Mouse (Mus musculus) limb, embryonic 13.5 days (tissue): ENCODE measurements around the gene Mex3d. TPM values are rescaled to one million over a fixed set of nuclear protein-coding genes. Genes with fewer than 3 reads are reported as not detected.

Experiments
- ATAC-seq: fragments of 200-750 bp; cut with Nextera tagmentation; 2 replicates; pipeline ENCODE4 v1.8.0; 2017; ENCODE audit warnings: low read depth, moderate number of reproducible peaks, moderate TSS enrichment; ENCODE audit not compliant: low FRiP score
- H3K27ac ChIP-seq: fragments of 300-500 bp; sonication (generic); 2 replicates; pipeline ENCODE4 v1.5.1; 2015; ENCODE audit warnings: inconsistent platforms, mild to moderate bottlenecking, moderate library complexity
- H3K27me3 ChIP-seq: fragments of 300-500 bp; sonication (generic); 2 replicates; pipeline ENCODE4 v1.6.1; 2015; ENCODE audit warnings: mild to moderate bottlenecking, inconsistent platforms
- H3K36me3 ChIP-seq: fragments of 300-500 bp; sonication (generic); 2 replicates; pipeline ENCODE4 v1.6.1; 2015; ENCODE audit warnings: inconsistent platforms, mild to moderate bottlenecking, moderate library complexity
- H3K4me1 ChIP-seq: fragments of 300-500 bp; sonication (generic); 2 replicates; pipeline ENCODE4 v1.6.1; 2015; ENCODE audit warnings: inconsistent platforms
- H3K4me2 ChIP-seq: fragments of 300-500 bp; sonication (generic); replicated peaks from 2 replicates; pipeline ENCODE4 v1.6.1; 2015; ENCODE audit warnings: inconsistent platforms, mild to moderate bottlenecking, moderate library complexity
- H3K4me3 ChIP-seq: fragments of 300-500 bp; sonication (generic); 2 replicates; pipeline ENCODE4 v1.5.1; 2015; ENCODE audit warnings: moderate library complexity, mild to moderate bottlenecking, inconsistent platforms
- H3K9ac ChIP-seq: fragments of 300-500 bp; sonication (generic); 2 replicates; pipeline ENCODE4 v1.6.1; 2015; ENCODE audit warnings: mild to moderate bottlenecking, inconsistent platforms
- H3K9me3 ChIP-seq: fragments of 300-500 bp; sonication (generic); 2 replicates; pipeline ENCODE4 v1.6.1; 2016; ENCODE audit warnings: inconsistent platforms
- WGBS: fragments of 180-500 bp; shearing (Covaris S2); methylation state at CpG from one replicate; pipeline ENCODE4 v1.1.7; 2015; 5-methylcytosine and 5-hydroxymethylcytosine counted together
- polyA plus RNA-seq: library from polyadenylated mRNA; unstranded; fragments of >200 nt; fragmentation: Nextera tagmentation; extraction: Ambion mirVana; gene quantifications from 2 replicates; pipeline ENCODE4 v1.2.1, GENCODE M21; 2015

Gene Mex3d
- polyA plus RNA-seq, 1 experiment from 2014 or later = 9.2 TPM

- 26% methylated on average over 6 of the region's 6 CpGs for WGBS
- Histone ChIP-seq H3K27me3 (peaks cover 54% of the 10 kb centered on the region), H3K9ac (no peak overlapping the region), H3K4me3 (no peak overlapping the region), H3K27ac (no peak overlapping the region), H3K36me3 (no peaks in the 10 kb centered on the region), H3K4me1 (no peaks in the 10 kb centered on the region), H3K4me2 (no peak overlapping the region), H3K9me3 (peaks cover 4% of the 10 kb centered on the region; the same call in 1 of the 2 replicates)
- no peak for ATAC-seq
Observed at GRCm38 (mm10) chr10:80363734-80364133, 23.7 kb downstream of the Mex3d start.

- Histone ChIP-seq H3K27ac (no peak overlapping the region), H3K36me3 (no peaks in the 10 kb centered on the region), H3K4me1 (peaks cover 22% of the 10 kb centered on the region), H3K9ac (peak overlapping the region; percentile 36; the same call in 1 of the 2 replicates), H3K27me3 (peaks cover 90% of the 10 kb centered on the region), H3K4me3 (peak overlapping the region; percentile 44), H3K4me2 (peak overlapping the region; percentile 60), H3K9me3 (no peaks in the 10 kb centered on the region)
- 8% methylated on average over 31 of the region's 31 CpGs for WGBS
- ATAC-seq = no peak
Observed at GRCm38 (mm10) chr10:80357994-80358639, 29.3 kb downstream of the Mex3d start.

- Histone ChIP-seq H3K9me3 (no peaks in the 10 kb centered on the region), H3K36me3 (no peaks in the 10 kb centered on the region), H3K27me3 (peaks cover 90% of the 10 kb centered on the region), H3K9ac (no peak overlapping the region), H3K4me1 (peaks cover 22% of the 10 kb centered on the region), H3K4me3 (peak overlapping the region; percentile 44), H3K4me2 (peak overlapping the region; percentile 76), H3K27ac (no peak overlapping the region)
- ATAC-seq = no peak; the same call in 1 of the 2 replicates
- 35% methylated on average over 7 of the region's 7 CpGs for WGBS
Observed at GRCm38 (mm10) chr10:80357336-80357735, 30.1 kb downstream of the Mex3d start.

GRCm38 (mm10) chr10:80356737-80357136 lies 30.7 kb downstream of the Mex3d start:
- peak overlapping the region; percentile 46 for H3K9ac ChIP-seq
- no peak overlapping the region for H3K27ac ChIP-seq
- H3K27me3 ChIP-seq = peaks cover 96% of the 10 kb centered on the region
- ATAC-seq = no peak
- WGBS = 1% methylated on average over 34 of the region's 34 CpGs
- peaks cover 22% of the 10 kb centered on the region for H3K4me1 ChIP-seq
- H3K36me3 ChIP-seq = no peaks in the 10 kb centered on the region
- H3K4me3 ChIP-seq = peak overlapping the region; percentile 44
- H3K9me3 ChIP-seq = no peaks in the 10 kb centered on the region
- peak overlapping the region; percentile 76 for H3K4me2 ChIP-seq

- Histone ChIP-seq H3K27me3 (peaks cover 100% of the 10 kb centered on the region), H3K4me2 (peak within 1 kb of the TSS; percentile 76), H3K9me3 (no peaks in the 10 kb centered on the region), H3K27ac (no peak within 1 kb of the TSS), H3K9ac (peak within 1 kb of the TSS; percentile 46), H3K36me3 (no peaks in the 10 kb centered on the region), H3K4me1 (peaks cover 22% of the 10 kb centered on the region), H3K4me3 (peak within 1 kb of the TSS; percentile 44)
- WGBS = under 1% methylated on average over 52 of the region's 53 CpGs
- no peak for ATAC-seq
Observed at GRCm38 (mm10) chr10:80356001-80356682, 31.3 kb downstream of the Mex3d start, which contains the start of gene Plk5. Gene Plk5 (plus strand): TSS chr10:80356459.

GRCm38 (mm10) chr10:80355431-80355830 lies 32.0 kb downstream of the Mex3d start:
- Histone ChIP-seq H3K27ac (no peak overlapping the region), H3K9me3 (no peaks in the 10 kb centered on the region), H3K4me2 (no peak overlapping the region; the same call in 1 of the 2 replicates), H3K9ac (no peak overlapping the region), H3K36me3 (no peaks in the 10 kb centered on the region), H3K4me3 (peak overlapping the region; percentile 44; the same call in 1 of the 2 replicates), H3K27me3 (peaks cover 100% of the 10 kb centered on the region), H3K4me1 (peaks cover 22% of the 10 kb centered on the region)
- 5% methylated on average over 9 of the region's 9 CpGs for WGBS
- no peak for ATAC-seq

GRCm38 (mm10) chr10:80352727-80353126 lies 34.7 kb downstream of the Mex3d start:
- Histone ChIP-seq H3K4me2 (no peak overlapping the region), H3K36me3 (no peaks in the 10 kb centered on the region), H3K4me1 (peaks cover 35% of the 10 kb centered on the region), H3K9me3 (no peaks in the 10 kb centered on the region), H3K27ac (no peak overlapping the region), H3K27me3 (peaks cover 100% of the 10 kb centered on the region), H3K4me3 (no peak overlapping the region), H3K9ac (no peak overlapping the region; the same call in 1 of the 2 replicates)
- ATAC-seq = no peak
- 65% methylated on average over 8 of the region's 8 CpGs for WGBS

GRCm38 (mm10) chr10:80351896-80352295 lies 35.6 kb downstream of the Mex3d start:
- no peak overlapping the region for H3K4me2 ChIP-seq
- no peaks in the 10 kb centered on the region for H3K9me3 ChIP-seq
- no peak overlapping the region for H3K4me3 ChIP-seq
- H3K9ac ChIP-seq = no peak overlapping the region
- no peak overlapping the region for H3K27ac ChIP-seq
- peaks cover 30% of the 10 kb centered on the region for H3K4me1 ChIP-seq
- peaks cover 100% of the 10 kb centered on the region for H3K27me3 ChIP-seq
- no peaks in the 10 kb centered on the region for H3K36me3 ChIP-seq
- no peak for ATAC-seq
- WGBS = 34% methylated on average over 11 of the region's 11 CpGs

GRCm38 (mm10) chr10:80350292-80350691 lies 37.2 kb downstream of the Mex3d start:
- no peak overlapping the region for H3K9ac ChIP-seq
- H3K36me3 ChIP-seq = no peaks in the 10 kb centered on the region
- WGBS = 2% methylated on average over 7 of the region's 7 CpGs
- peak; percentile 66 for ATAC-seq
- H3K4me1 ChIP-seq = peaks cover 20% of the 10 kb centered on the region
- H3K4me3 ChIP-seq = no peak overlapping the region
- H3K9me3 ChIP-seq = no peaks in the 10 kb centered on the region
- no peak overlapping the region for H3K4me2 ChIP-seq
- peaks cover 100% of the 10 kb centered on the region for H3K27me3 ChIP-seq
- no peak overlapping the region for H3K27ac ChIP-seq

- H3K4me3 ChIP-seq = peak overlapping the region; percentile 35
- 18% methylated on average over 26 of the region's 26 CpGs for WGBS
- H3K27ac ChIP-seq = no peak overlapping the region
Observed at GRCm38 (mm10) chr10:80348981-80349380, 38.5 kb downstream of the Mex3d start.

GRCm38 (mm10) chr10:80348244-80348781 lies 39.1 kb downstream of the Mex3d start, which contains the start of gene Adamtsl5:
Gene Adamtsl5 (minus strand): TSS chr10:80348412.
- Histone ChIP-seq H3K27me3 (peaks cover 100% of the 10 kb centered on the region), H3K36me3 (no peaks in the 10 kb centered on the region), H3K9ac (peak within 1 kb of the TSS; percentile 48), H3K4me2 (peak within 1 kb of the TSS; percentile 56), H3K4me3 (peak within 1 kb of the TSS; percentile 35), H3K4me1 (peaks cover 34% of the 10 kb centered on the region), H3K9me3 (no peaks in the 10 kb centered on the region), H3K27ac (no peak within 1 kb of the TSS)
- WGBS = 1% methylated on average over 41 of the region's 42 CpGs
- no peak; the same call in 1 of the 2 replicates for ATAC-seq

More at GRCm38 (mm10) chr10:80348981-80349380, 38.5 kb downstream of the Mex3d start:
- peak overlapping the region; percentile 48; the same call in 1 of the 2 replicates for H3K9ac ChIP-seq
- H3K4me2 ChIP-seq = peak overlapping the region; percentile 56
- no peaks in the 10 kb centered on the region for H3K9me3 ChIP-seq
- no peak for ATAC-seq
- H3K4me1 ChIP-seq = peaks cover 31% of the 10 kb centered on the region
- peaks cover 100% of the 10 kb centered on the region for H3K27me3 ChIP-seq
- no peaks in the 10 kb centered on the region for H3K36me3 ChIP-seq

- no peak for ATAC-seq
- Histone ChIP-seq H3K4me3 (peak overlapping the region; percentile 35), H3K9me3 (no peaks in the 10 kb centered on the region), H3K9ac (peak overlapping the region; percentile 48; the same call in 1 of the 2 replicates), H3K4me2 (peak overlapping the region; percentile 56), H3K36me3 (no peaks in the 10 kb centered on the region), H3K27ac (no peak overlapping the region), H3K4me1 (peaks cover 39% of the 10 kb centered on the region), H3K27me3 (peaks cover 100% of the 10 kb centered on the region)
- WGBS = 11% methylated on average over 17 of the region's 17 CpGs
Observed at GRCm38 (mm10) chr10:80347514-80347967, 39.9 kb downstream of the Mex3d start.
